Mouse (Mus musculus) cerebellum, adult 2 months (tissue): Measurements from ENCODE around the gene Psmb5. TPM values are rescaled to one million over a fixed set of nuclear protein-coding genes. Genes with fewer than 3 reads are reported as not detected.
"Not testable (repeated sequence)": the region's sequence is repeated elsewhere in the genome, so short reads cannot be mapped to it uniquely, and the experiment has no call there.

Source experiments
- DNase-seq, 2 experiments: peaks; one replicate each; pipeline ENCODE4 v3.0.0; 2021
- H3K27ac ChIP-seq: fragments of 200-500 bp; 2 replicates; pipeline ENCODE4 v1.5.1; 2012; ENCODE audit warnings: low read length, control low read depth, inconsistent platforms; ENCODE audit not compliant: insufficient read depth
- H3K27me3 ChIP-seq: fragments of 200-500 bp; 2 replicates; pipeline ENCODE4 v1.6.1; 2012; ENCODE audit warnings: inconsistent platforms, mild to moderate bottlenecking, low read length, moderate library complexity; ENCODE audit not compliant: control insufficient read depth, insufficient read depth
- H3K4me1 ChIP-seq: fragments of 200-500 bp; 2 replicates; pipeline ENCODE4 v1.6.1; 2011; ENCODE audit warnings: low read length; ENCODE audit not compliant: control insufficient read depth, insufficient read depth
- H3K4me3 ChIP-seq: fragments of 200-500 bp; replicated peaks from 2 replicates; pipeline ENCODE3; 2011; ENCODE audit warnings: mild to moderate bottlenecking, low read depth, low read length, control low read depth; ENCODE audit not compliant: insufficient read depth
- CTCF ChIP-seq: fragments of 200-500 bp; IDR thresholded peaks from 2 replicates; pipeline ENCODE4 v1.5.1; 2011; ENCODE audit warnings: low read depth, mild to moderate bottlenecking, control low read depth, low read length, moderate library complexity, borderline replicate concordance; ENCODE audit not compliant: insufficient read depth
- POLR2A ChIP-seq: fragments of 200-500 bp; IDR thresholded peaks from 2 replicates; pipeline ENCODE4 v1.6.1; 2011; ENCODE audit warnings: low read length, control low read depth, borderline replicate concordance; ENCODE audit not compliant: insufficient read depth
- WGBS: fragments of 180-500 bp; shearing (Covaris S2); methylation state at CpG from one replicate; pipeline ENCODE4 v1.1.7; 2018; 5-methylcytosine and 5-hydroxymethylcytosine counted together
- polyA plus RNA-seq: library from polyadenylated mRNA; depleted of rRNA; stranded (reverse); fragments of >200 nt; gene quantifications from 2 replicates; pipeline ENCODE4 v1.2.3, GENCODE M21; 2012

Gene Psmb5
- polyA plus RNA-seq, 1 experiment: 221 TPM

DNA sequence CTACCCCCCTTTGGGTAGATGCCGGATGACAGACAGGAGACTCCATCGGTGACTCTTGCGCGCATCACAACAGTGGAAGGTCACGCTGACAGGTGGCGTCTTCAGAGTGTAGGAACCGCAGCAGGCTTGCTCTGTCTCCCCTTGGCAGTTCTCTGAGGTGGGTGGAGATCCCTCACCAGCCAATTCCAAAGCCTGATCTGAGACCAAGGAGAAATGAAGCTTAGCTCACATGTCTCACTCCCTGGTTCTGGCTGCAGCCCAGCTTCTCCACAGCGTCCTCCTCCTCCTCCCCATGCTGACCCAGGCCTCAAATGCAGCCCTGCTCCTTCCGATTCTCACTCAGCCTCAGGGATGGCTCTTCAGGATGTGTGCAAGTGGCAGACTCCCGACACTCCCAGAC, 7.2 kb upstream of the Psmb5 start:
- WGBS: 33% methylated on average over 10 of the region's 10 CpGs
- Histone ChIP-seq H3K4me3 (no peak overlapping the region), H3K4me1 (no peaks in the 10 kb centered on the region), H3K27me3 (no peaks in the 10 kb centered on the region), H3K27ac (no peak overlapping the region)
- no peak for TF ChIP-seq POLR2A
- TF ChIP-seq CTCF: no peak
- no peak for DNase-seq

DNA sequence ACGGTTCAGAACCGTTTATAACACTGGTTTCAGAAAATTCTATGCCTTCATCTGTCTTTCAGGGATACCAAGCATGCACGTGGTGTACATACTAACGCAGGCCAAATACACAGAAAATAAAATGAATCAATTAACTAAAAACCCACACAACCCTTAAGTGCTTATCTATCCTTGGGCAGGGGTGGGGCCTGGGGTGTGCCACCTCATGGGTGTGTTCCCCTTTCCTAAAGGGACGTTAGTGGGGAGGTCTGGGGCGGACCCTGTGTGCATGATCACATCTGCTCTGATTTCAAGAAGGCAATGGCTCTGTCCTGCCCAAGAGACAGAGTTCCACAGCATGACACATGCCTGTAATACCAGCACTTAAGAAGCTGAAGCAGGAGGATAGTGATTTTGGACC, 5.5 kb upstream of the Psmb5 start:
- WGBS: 88% methylated on average over 6 of the region's 6 CpGs
- no peak for TF ChIP-seq CTCF
- no peak for TF ChIP-seq POLR2A
- no peaks in the 10 kb centered on the region for H3K27me3 ChIP-seq
- no peak overlapping the region for H3K27ac ChIP-seq
- no peak for DNase-seq
- H3K4me1 ChIP-seq: no peaks in the 10 kb centered on the region
- H3K4me3 ChIP-seq: no peak overlapping the region

- TF ChIP-seq CTCF: no peak
- TF ChIP-seq POLR2A: no peak
- no peak for DNase-seq
- H3K27ac ChIP-seq: no peak within 1 kb of the TSS
- no peaks in the 10 kb centered on the region for H3K27me3 ChIP-seq
- no peak within 1 kb of the TSS for H3K4me3 ChIP-seq
- 83% methylated on average over 1 of the region's 1 CpGs for WGBS
- H3K4me1 ChIP-seq: no peaks in the 10 kb centered on the region; the same call in 1 of the 2 replicates
Observed at GRCm38 (mm10) chr14:54621133-54621532, 3.3 kb upstream of the Psmb5 start, which contains the start of gene Psmb11. Gene Psmb11 (plus strand): TSS chr14:54621433.

DNA sequence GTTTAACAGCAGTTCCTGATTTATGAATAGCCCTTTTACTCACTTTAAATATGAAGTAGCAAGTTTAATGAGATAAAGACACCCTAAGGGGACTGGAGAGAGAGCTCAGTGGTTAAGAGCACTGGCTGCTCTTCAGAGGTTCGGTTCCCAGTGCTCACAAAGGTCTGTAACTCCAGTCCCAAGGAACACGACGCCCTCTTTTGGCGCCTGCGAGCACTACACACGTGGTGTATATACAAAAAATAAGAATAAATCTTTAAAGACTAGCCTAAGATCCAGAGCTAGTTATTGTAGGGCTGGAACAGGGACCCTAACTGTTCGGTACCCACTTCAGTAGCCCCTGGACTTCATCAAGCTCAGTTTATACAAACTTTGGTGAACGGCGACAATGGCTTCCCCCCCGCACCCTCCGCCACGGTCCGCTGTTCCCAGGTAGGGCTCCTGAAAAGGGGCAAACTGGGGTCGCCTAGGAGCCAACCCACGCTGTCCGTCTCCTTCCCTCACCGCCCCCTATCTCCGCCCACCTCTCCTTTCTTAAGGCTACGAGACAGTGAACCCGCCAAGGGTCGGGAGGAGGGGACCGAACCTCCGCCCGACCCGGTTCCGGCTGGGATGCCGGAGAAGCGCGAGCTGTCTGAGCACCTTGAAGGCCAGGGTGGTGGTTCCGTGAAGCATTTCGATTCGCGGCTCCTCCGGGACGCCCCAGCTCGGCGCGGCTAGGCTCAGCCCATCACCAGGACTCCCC, 498 bp downstream of the Psmb5 start:
- TF ChIP-seq CTCF (no peak), POLR2A (no peak)
- Histone ChIP-seq H3K4me1 (no peaks in the 10 kb centered on the region; the same call in 1 of the 2 replicates), H3K4me3 (peak overlapping the region; percentile 85), H3K27ac (peak overlapping the region; percentile 61; the same call in 1 of the 2 replicates), H3K27me3 (no peaks in the 10 kb centered on the region)
- 1% methylated on average over 38 of the region's 38 CpGs for WGBS
- no peak for DNase-seq

- no peak overlapping the region for H3K27ac ChIP-seq
- H3K4me3 ChIP-seq: no peak overlapping the region
- no peaks in the 10 kb centered on the region for H3K27me3 ChIP-seq
- TF ChIP-seq CTCF (no peak), POLR2A (no peak)
- WGBS: 84% methylated on average over 16 of the region's 16 CpGs
- no peak for DNase-seq
- H3K4me1 ChIP-seq: no peaks in the 10 kb centered on the region; the same call in 1 of the 2 replicates
Observed at GRCm38 (mm10) chr14:54616226-54616825, 1.5 kb downstream of the Psmb5 start.

DNA sequence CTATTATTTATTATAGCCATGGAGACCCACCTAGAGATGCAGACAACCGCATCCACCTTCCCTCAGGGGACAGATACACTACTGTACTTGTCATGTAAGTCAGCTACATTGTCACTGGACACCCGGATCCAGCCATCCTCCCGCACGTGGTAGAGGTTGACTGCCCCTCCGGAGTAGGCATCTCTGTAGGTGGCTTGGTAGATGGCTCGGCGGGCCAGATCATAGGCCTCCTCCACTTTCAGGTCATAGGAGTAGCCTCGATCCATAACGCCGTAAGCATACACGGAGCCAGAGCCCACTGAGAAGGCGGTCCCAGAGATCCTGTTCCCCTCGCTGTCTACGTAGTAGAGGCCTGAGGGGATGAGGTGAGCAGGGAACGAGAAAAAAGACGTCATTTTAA, 3.7 kb downstream of the Psmb5 start:
- not testable (repeated sequence) for H3K4me1 ChIP-seq, H3K27me3 ChIP-seq, H3K27ac ChIP-seq, H3K4me3 ChIP-seq, DNase-seq
- WGBS: 88% methylated on average over 16 of the region's 16 CpGs

- WGBS: 77% methylated on average over 6 of the region's 6 CpGs
- no peak overlapping the region for H3K4me3 ChIP-seq
- TF ChIP-seq CTCF (no peak), POLR2A (no peak)
- no peaks in the 10 kb centered on the region for H3K4me1 ChIP-seq
- no peaks in the 10 kb centered on the region for H3K27me3 ChIP-seq
- H3K27ac ChIP-seq: no peak overlapping the region
- DNase-seq: no peak
Observed at GRCm38 (mm10) chr14:54610648-54611047, 7.2 kb downstream of the Psmb5 start.

DNA sequence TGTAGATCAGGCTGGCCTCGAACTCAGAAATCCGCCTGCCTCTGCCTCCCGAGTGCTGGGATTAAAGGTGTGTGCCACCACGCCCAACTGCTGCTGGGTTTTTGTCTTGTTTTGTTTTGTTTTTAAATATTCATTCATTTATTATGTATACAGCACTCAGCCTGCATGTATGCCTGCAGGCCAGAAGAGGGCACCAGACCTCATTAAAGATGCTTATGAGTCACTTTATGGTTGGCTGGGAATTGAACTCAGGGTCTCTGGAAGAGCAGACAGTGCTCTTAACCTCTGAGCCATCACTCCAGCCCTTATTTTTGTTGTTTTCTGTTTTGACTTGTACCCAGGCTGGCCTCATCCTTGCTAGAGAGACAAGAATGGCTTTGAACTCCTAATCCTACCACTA, 7.9 kb downstream of the Psmb5 start:
- no peak overlapping the region for H3K27ac ChIP-seq
- WGBS: 65% methylated on average over 4 of the region's 4 CpGs
- no peaks in the 10 kb centered on the region for H3K4me1 ChIP-seq
- TF ChIP-seq POLR2A: no peak
- peak; percentile 46; the same call in 1 of the 2 replicates for TF ChIP-seq CTCF
- H3K27me3 ChIP-seq: no peaks in the 10 kb centered on the region
- no peak overlapping the region for H3K4me3 ChIP-seq
- no peak for DNase-seq
